Comparison of ENCODE assay signal across 16 mouse cellular contexts in genomic region chr9:107334356-107334755, GRCm38 (mm10). TPM values are rescaled to one million over a fixed set of nuclear protein-coding genes. Genes with fewer than 3 reads are reported as not detected.
DNase-seq lines count a peak whose midpoint lies in the region; ATAC-seq lines count a peak whose summit lies in the region.
"Had no signal": no experiment of that assay in that cellular context is flagged by ENCODE, and none has a peak within 500 bp of the region (broad histone marks: within the 10 kb centered on the region; RNA-seq: fewer than 3 reads in every experiment).

No protein-coding gene starts in this region.

- peak; percentile 21 for DNase-seq in lung, postnatal 25 days (ENCODE audit: low spot score)
- DNase-seq in lung, postnatal 4 days: no peak
- peak; percentile 49 to 55 for DNase-seq in CD8-positive naive resting alpha-beta T cell, adult 2 months (ENCODE audit: low read depth in 2 of 2, low spot score in 2 of 2)
- peak; percentile 61 for DNase-seq in thymus, postnatal 14 days
- DNase-seq in heart, postnatal 14 days: no peak
- DNase-seq in kidney, adult 8-10 months: no peak
- no peak for DNase-seq in ovary, postnatal 14 days (ENCODE audit: low spot score)
- DNase-seq: B cell, adult 2 months; gastrocnemius, postnatal 10 days; heart, adult 18-20 months; heart, postnatal 4 days; kidney, postnatal 14 days; midbrain, embryonic 14.5 days; retina, postnatal 1 day had no signal

- 0 out of 2 replicates have a peak, but pooled peaks have one; percentile 10 for ATAC-seq in megakaryocyte, adult 5-6 weeks (ENCODE audit: poor library complexity, severe bottlenecking)
- ATAC-seq: intestine, postnatal 0 days had no signal

- intact Hi-C loops in heart, postnatal 14 days (cut with DNase I): no loop called here

RNA-seq across cellular contexts. Expression of gene Hemk1, which starts 3.8 kb away (rescaled TPM):
- 4.1 and 6.4 TPM in 2 replicates for total RNA-seq in megakaryocyte, adult 5-6 weeks (2015)
- 5.0 and 8.0 TPM in 2 replicates for total RNA-seq in megakaryocyte, adult 5-6 weeks (2017)
- total RNA-seq in heart, postnatal 14 days (2021): 10 to 100 TPM; 19.7 to 21.2 TPM

RNA-seq across cellular contexts. Expression of gene 6430571L13Rik, which starts 6.0 kb away (rescaled TPM):
- total RNA-seq in megakaryocyte, adult 5-6 weeks (2015): not detected in 2 replicates
- not detected in 2 replicates for total RNA-seq in megakaryocyte, adult 5-6 weeks (2017)
- total RNA-seq in heart, postnatal 14 days (2021): 1 to 10 TPM; 7.0 to 7.4 TPM

RNA-seq across cellular contexts. Expression of gene Cish, which starts 38.5 kb away (rescaled TPM):
- total RNA-seq in megakaryocyte, adult 5-6 weeks (2015): 1.7 and 5.3 TPM in 2 replicates
- total RNA-seq in megakaryocyte, adult 5-6 weeks (2017): 0.40 and 0.45 TPM in 2 replicates
- total RNA-seq in heart, postnatal 14 days (2021): 100 to 1,000 TPM; 232 TPM

RNA-seq across cellular contexts. Expression of gene Mapkapk3, which starts 44.7 kb away (rescaled TPM):
- total RNA-seq in megakaryocyte, adult 5-6 weeks (2015): 98.6 and 105 TPM in 2 replicates
- total RNA-seq in megakaryocyte, adult 5-6 weeks (2017): 156 and 174 TPM in 2 replicates
- total RNA-seq in heart, postnatal 14 days (2021): 10 to 100 TPM; 29.5 to 31.4 TPM

Comparison
In these comparisons a context has a peak if more than half of its experiments do, and no peak if none do; other contexts are left out.
1. DNase-seq: peak in lung, postnatal 25 days (single experiment), CD8-positive naive resting alpha-beta T cell, adult 2 months (2 of 2) and thymus, postnatal 14 days (single experiment); none in lung, postnatal 4 days (0 of 2), heart, postnatal 14 days (0 of 2), kidney, adult 8-10 months (0 of 2) and ovary, postnatal 14 days (single experiment).
2. RNA of gene 6430571L13Rik, which starts 6.0 kb away (total RNA-seq): 7.0 to 7.4 TPM in heart, postnatal 14 days; not detected in megakaryocyte, adult 5-6 weeks; every median in the first group is over 4 times any median in the second.
3. RNA of gene Cish, which starts 38.5 kb away (total RNA-seq): 232 TPM in heart, postnatal 14 days; 0.40 to 5.3 TPM in megakaryocyte, adult 5-6 weeks; every median in the first group is over 10 times any median in the second.